Mouse (Mus musculus) lung, embryonic 14.5 days (tissue): ENCODE results near the gene Gm13199. TPM values are rescaled to one million over a fixed set of nuclear protein-coding genes. Genes with fewer than 3 reads are reported as not detected.
A peak's percentile ranks its signal among the peaks of the same experiment; 100 is the strongest.

Source experiments
- ATAC-seq: fragments of 200-750 bp; cut with Nextera tagmentation; 2 replicates; pipeline ENCODE4 v1.8.0; 2017; ENCODE audit warnings: mild to moderate bottlenecking, moderate TSS enrichment, moderate library complexity; ENCODE audit not compliant: insufficient read depth
- DNase-seq: peaks from one replicate; pipeline ENCODE4 v3.0.0-alpha.2; 2015
- H3K27ac ChIP-seq: fragments of 300-500 bp; sonication (generic); 2 replicates; pipeline ENCODE4 v1.5.1; 2014; ENCODE audit warnings: low read depth, mild to moderate bottlenecking, moderate library complexity
- H3K27me3 ChIP-seq: fragments of 300-500 bp; sonication (generic); 2 replicates; pipeline ENCODE4 v1.6.1; 2014; ENCODE audit warnings: low read length, control low read depth; ENCODE audit not compliant: insufficient read depth
- H3K36me3 ChIP-seq: fragments of 300-500 bp; sonication (generic); 2 replicates; pipeline ENCODE4 v1.6.1; 2014; ENCODE audit warnings: control low read depth; ENCODE audit not compliant: insufficient read depth
- H3K4me1 ChIP-seq: fragments of 300-500 bp; sonication (generic); 2 replicates; pipeline ENCODE4 v1.6.1; 2014; ENCODE audit warnings: antibody characterized with exemption, control low read depth; ENCODE audit not compliant: insufficient read depth
- H3K4me2 ChIP-seq: fragments of 300-500 bp; sonication (generic); 2 replicates; pipeline ENCODE4 v1.6.1; 2014; ENCODE audit warnings: mild to moderate bottlenecking
- H3K4me3 ChIP-seq: fragments of 300-500 bp; sonication (generic); 2 replicates; pipeline ENCODE4 v1.5.1; 2014; ENCODE audit warnings: low read depth, low read length
- H3K9ac ChIP-seq: fragments of 300-500 bp; sonication (generic); 2 replicates; pipeline ENCODE4 v1.6.1; 2014
- H3K9me3 ChIP-seq: fragments of 300-500 bp; sonication (generic); 2 replicates; pipeline ENCODE4 v1.6.1; 2016; ENCODE audit warnings: low read depth, low read length, control low read depth
- CTCF ChIP-seq: IDR thresholded peaks from 2 replicates; pipeline ENCODE4 v1.5.1; 2016; ENCODE audit warnings: antibody characterized with exemption, low read depth
- WGBS: fragments of 180-500 bp; shearing (Covaris S2); extraction: QIAGEN DNeasy Blood & Tissue Kit; methylation state at CpG from one replicate; pipeline ENCODE4 v1.1.7; 2014; 5-methylcytosine and 5-hydroxymethylcytosine counted together
- polyA plus RNA-seq: library from polyadenylated mRNA; unstranded; fragments of >200 nt; fragmentation: Nextera tagmentation; extraction: Ambion mirVana; gene quantifications from 2 replicates; pipeline ENCODE4 v1.2.1, GENCODE M21; 2014

The Gm13199 gene
- polyA plus RNA-seq, 1 experiment from 2014 or later: 2.1 TPM

GRCm38 (mm10) chr2:5844873-5845631 is 17.7 kb downstream of the Gm13199 start, which contains the start of the genes Nudt5 and Cdc123:
Nudt5 (plus strand) TSS chr2:5845019.
Cdc123 (minus strand) TSS chr2:5845164.
- ATAC-seq: peak; percentile 96

GRCm38 (mm10) chr2:5844181-5844872 is 18.4 kb downstream of the Gm13199 start:
- Histone ChIP-seq H3K27ac (peak overlapping the region; percentile 91), H3K27me3 (no peaks in the 10 kb centered on the region), H3K4me3 (peak overlapping the region; percentile 76), H3K9me3 (no peaks in the 10 kb centered on the region; the same call in 1 of the 2 replicates), H3K9ac (peak overlapping the region; percentile 84), H3K36me3 (peaks cover 28% of the 10 kb centered on the region), H3K4me2 (peak overlapping the region; percentile 69), H3K4me1 (no peaks in the 10 kb centered on the region)
- no peak for TF ChIP-seq CTCF
- ATAC-seq (peak; percentile 19; the same call in 1 of the 2 replicates), DNase-seq (no peak)
- WGBS: 4% methylated on average over 23 of the region's 23 CpGs

More at GRCm38 (mm10) chr2:5844873-5845631, 17.7 kb downstream of the Gm13199 start, which contains the start of the genes Nudt5 and Cdc123:
- peak within 1 kb of the TSS; percentile 69 for H3K4me2 ChIP-seq
- H3K36me3 ChIP-seq: peaks cover 21% of the 10 kb centered on the region
- peak within 1 kb of the TSS; percentile 84 for H3K9ac ChIP-seq
- WGBS: under 1% methylated on average over 53 of the region's 53 CpGs
- TF ChIP-seq CTCF: peak; percentile 86
- peak; percentile 96 for DNase-seq
- peak within 1 kb of the TSS; percentile 76 for H3K4me3 ChIP-seq
- H3K9me3 ChIP-seq: no peaks in the 10 kb centered on the region
- H3K4me1 ChIP-seq: no peaks in the 10 kb centered on the region
- peak within 1 kb of the TSS; percentile 91 for H3K27ac ChIP-seq
- H3K27me3 ChIP-seq: no peaks in the 10 kb centered on the region

GRCm38 (mm10) chr2:5840815-5841214 is 21.9 kb downstream of the Gm13199 start:
- no peak overlapping the region for H3K4me3 ChIP-seq

GRCm38 (mm10) chr2:5825265-5825913 is 37.3 kb downstream of the Gm13199 start:
- no peak for DNase-seq
- Histone ChIP-seq H3K9me3 (no peaks in the 10 kb centered on the region), H3K27ac (no peak overlapping the region), H3K4me2 (no peak overlapping the region), H3K36me3 (peaks cover 54% of the 10 kb centered on the region), H3K27me3 (no peaks in the 10 kb centered on the region), H3K4me3 (no peak overlapping the region), H3K4me1 (no peaks in the 10 kb centered on the region), H3K9ac (no peak overlapping the region)
- TF ChIP-seq CTCF: no peak
- WGBS: 96% methylated on average over 5 of the region's 5 CpGs
- no peak for ATAC-seq

More at GRCm38 (mm10) chr2:5840815-5841214, 21.9 kb downstream of the Gm13199 start:
- no peak for TF ChIP-seq CTCF
- Histone ChIP-seq H3K9me3 (no peaks in the 10 kb centered on the region; the same call in 1 of the 2 replicates), H3K4me2 (no peak overlapping the region), H3K27me3 (no peaks in the 10 kb centered on the region), H3K4me1 (no peaks in the 10 kb centered on the region), H3K36me3 (peaks cover 45% of the 10 kb centered on the region), H3K9ac (no peak overlapping the region), H3K27ac (no peak overlapping the region)
- ATAC-seq (no peak), DNase-seq (no peak)
- 93% methylated on average over 11 of the region's 11 CpGs for WGBS

- no peak for DNase-seq
- H3K36me3 ChIP-seq: peaks cover 56% of the 10 kb centered on the region
Measured at GRCm38 (mm10) chr2:5824685-5825084, 38.0 kb downstream of the Gm13199 start.

GRCm38 (mm10) chr2:5824213-5824612 is 38.5 kb downstream of the Gm13199 start:
- Histone ChIP-seq H3K9me3 (no peaks in the 10 kb centered on the region), H3K4me2 (no peak overlapping the region), H3K4me3 (no peak overlapping the region), H3K27ac (no peak overlapping the region), H3K9ac (no peak overlapping the region), H3K27me3 (no peaks in the 10 kb centered on the region), H3K4me1 (no peaks in the 10 kb centered on the region), H3K36me3 (peaks cover 61% of the 10 kb centered on the region)
- peak; percentile 48 for DNase-seq
- peak; percentile 50 for TF ChIP-seq CTCF
- WGBS: 15% methylated on average over 1 of the region's 1 CpGs
- ATAC-seq: no peak

More at GRCm38 (mm10) chr2:5824685-5825084, 38.0 kb downstream of the Gm13199 start:
- no peak overlapping the region for H3K4me2 ChIP-seq
- H3K27ac ChIP-seq: no peak overlapping the region
- H3K4me1 ChIP-seq: no peaks in the 10 kb centered on the region
- no peak overlapping the region for H3K9ac ChIP-seq
- H3K27me3 ChIP-seq: no peaks in the 10 kb centered on the region
- ATAC-seq: no peak
- H3K4me3 ChIP-seq: no peak overlapping the region
- no peaks in the 10 kb centered on the region for H3K9me3 ChIP-seq
- 82% methylated on average over 5 of the region's 5 CpGs for WGBS
- no peak for TF ChIP-seq CTCF

GRCm38 (mm10) chr2:5822449-5822848 is 40.3 kb downstream of the Gm13199 start:
- 95% methylated on average over 6 of the region's 6 CpGs for WGBS
- Histone ChIP-seq H3K36me3 (peaks cover 69% of the 10 kb centered on the region), H3K27ac (no peak overlapping the region), H3K27me3 (no peaks in the 10 kb centered on the region), H3K9ac (no peak overlapping the region), H3K4me3 (no peak overlapping the region), H3K9me3 (no peaks in the 10 kb centered on the region), H3K4me2 (no peak overlapping the region), H3K4me1 (no peaks in the 10 kb centered on the region)
- no peak for ATAC-seq
- no peak for TF ChIP-seq CTCF
- no peak for DNase-seq
